Mouse (Mus musculus): ENCODE results near the gene Cadm4. TPM values are rescaled to one million over a fixed set of nuclear protein-coding genes. Genes with fewer than 3 reads are reported as not detected.

Cadm4 gene
- total and polyA plus RNA-seq, 3 experiments = 0.16 to 0.59 (median 0.36) TPM

- Histone ChIP-seq H3K27ac (ENCODE audit: insufficient read depth, low read depth) (peak within 1 kb of the TSS; percentile 63), H3K79me2 (replicated peaks; ENCODE audit: control insufficient read depth, extremely low read depth, insufficient read depth, poor library complexity, severe bottlenecking) (peaks cover 4% of the 10 kb centered on the region; the same call in 1 of the 2 replicates)
- dilution Hi-C loops (cut with MboI; ENCODE audit: extremely low pct_ligation_motif_present, extremely low pct_unique_long_range_greater_than_20kb, low sequenced_read_pairs) = no loop called here
- TF ChIP-seq MAZ (IDR thresholded peaks at IDR 0.05; ENCODE audit: low read depth, low read length) = 0 out of 2 replicates have a peak, but pooled peaks have one; percentile 34
- TF ChIP-seq IRF4 (IDR thresholded peaks at IDR 0.05; ENCODE audit: low read depth, low read length) = 0 out of 2 replicates have a peak, but pooled peaks have one; percentile 32
- peak; percentile 86 for TF ChIP-seq MXI1 (IDR thresholded peaks at IDR 0.05; ENCODE audit: low read depth, low read length)
- no peak for TF ChIP-seq CHD2 (IDR thresholded peaks at IDR 0.05; ENCODE audit: low read length)
- peak; percentile 96 for TF ChIP-seq HCFC1 (IDR thresholded peaks at IDR 0.05; ENCODE audit: low read depth, low read length)
- TF ChIP-seq USF1 (IDR thresholded peaks at IDR 0.05; ENCODE audit: low read depth, low read length) = no peak
- no peak for TF ChIP-seq UBTF (IDR thresholded peaks at IDR 0.05; ENCODE audit: low read depth, low read length)
- TF ChIP-seq MAX (IDR thresholded peaks at IDR 0.05; ENCODE audit: low read length) = peak; percentile 100
- TF ChIP-seq ZC3H11A (IDR thresholded peaks at IDR 0.05; ENCODE audit: low read depth, low read length) = no peak
- peak; percentile 51; the same call in 1 of the 2 replicates for TF ChIP-seq MYC (IDR thresholded peaks at IDR 0.05; ENCODE audit: low read depth, low read length)
- TF ChIP-seq ZMIZ1 (IDR thresholded peaks at IDR 0.05; ENCODE audit: low read depth, low read length) = no peak
- TF ChIP-seq POLR2AphosphoS2 (IDR thresholded peaks at IDR 0.05; ENCODE audit: low read depth, low read length) = 0 out of 2 replicates have a peak, but pooled peaks have one; percentile 71
- peak in 1 of 2 experiments; percentile 15; a peak in 1 of 4 replicates for TF ChIP-seq CTCF (conservative IDR thresholded peaks at IDR 0.05 in 1 of 2, IDR thresholded peaks at IDR 0.05 in 1 of 2; ENCODE audit: low read depth in 2 of 2, low read length in 2 of 2)
- 0 out of 2 replicates have a peak, but pooled peaks have one; percentile 33 for TF ChIP-seq TCF12 (IDR thresholded peaks at IDR 0.05; ENCODE audit: low read depth, low read length)
- TF ChIP-seq MAFK (IDR thresholded peaks at IDR 0.05; ENCODE audit: insufficient replicate concordance, low read length) = no peak
- TF ChIP-seq CHD1 (IDR thresholded peaks at IDR 0.05; ENCODE audit: low read depth, low read length) = no peak
- peak; percentile 93 for TF ChIP-seq ELF1 (IDR thresholded peaks at IDR 0.05; ENCODE audit: low read depth, low read length)
- no peak; the same call in 1 of the 2 replicates for TF ChIP-seq TBP (conservative IDR thresholded peaks at IDR 0.05; ENCODE audit: low read depth, low read length)
- TF ChIP-seq USF2 (conservative IDR thresholded peaks at IDR 0.05; ENCODE audit: low read depth, low read length) = no peak; the same call in 1 of the 2 replicates
- TF ChIP-seq EP300 (IDR thresholded peaks at IDR 0.05; ENCODE audit: low read length) = no peak
- no peak for TF ChIP-seq PAX5 (IDR thresholded peaks at IDR 0.05; ENCODE audit: low read length)
- peak; percentile 57 for TF ChIP-seq POLR2A (IDR thresholded peaks at IDR 0.05; ENCODE audit: low read depth, low read length)
- peak; percentile 89 for TF ChIP-seq SIN3A (IDR thresholded peaks at IDR 0.05; ENCODE audit: low read length)
- TF ChIP-seq E2F4 (IDR thresholded peaks at IDR 0.05; ENCODE audit: insufficient replicate concordance, low read depth, low read length) = no peak
- peak; percentile 64 for TF ChIP-seq NELFE (IDR thresholded peaks at IDR 0.05; ENCODE audit: low read depth, low read length)
- no peak for TF ChIP-seq RAD21 (IDR thresholded peaks at IDR 0.05; ENCODE audit: low read depth, low read length)
- no peak for TF ChIP-seq RCOR1 (conservative IDR thresholded peaks at IDR 0.05; ENCODE audit: low read depth, low read length)
- peak; percentile 28; the same call in 1 of the 2 replicates for TF ChIP-seq GABPA (IDR thresholded peaks at IDR 0.05; ENCODE audit: insufficient replicate concordance, low read depth, low read length)
- 0 out of 2 replicates have a peak, but pooled peaks have one; percentile 29 for TF ChIP-seq MEF2A (IDR thresholded peaks at IDR 0.05; ENCODE audit: borderline replicate concordance, low read depth, low read length)
- TF ChIP-seq JUND (conservative IDR thresholded peaks at IDR 0.05; ENCODE audit: low read depth, low read length) = no peak
- TF ChIP-seq JUN (IDR thresholded peaks at IDR 0.05; ENCODE audit: insufficient read depth, low read depth, low read length) = no peak
- TF ChIP-seq ETS1 (conservative IDR thresholded peaks at IDR 0.05; ENCODE audit: low read depth, low read length) = no peak; the same call in 1 of the 2 replicates
- no peak for TF ChIP-seq ZKSCAN1 (IDR thresholded peaks at IDR 0.05; ENCODE audit: borderline replicate concordance, low read depth, low read length)
- TF ChIP-seq SMC3 (IDR thresholded peaks at IDR 0.05; ENCODE audit: low read depth, low read length) = 0 out of 2 replicates have a peak, but pooled peaks have one; percentile 12
- TF ChIP-seq KAT2A (IDR thresholded peaks at IDR 0.05; ENCODE audit: insufficient replicate concordance, low read length) = peak; percentile 87; the same call in 1 of the 2 replicates
- TF ChIP-seq BHLHE40 (IDR thresholded peaks at IDR 0.05; ENCODE audit: low read depth, low read length) = peak; percentile 77
- no peak for TF ChIP-seq ZNF384 (IDR thresholded peaks at IDR 0.05; ENCODE audit: low read depth, low read length)
These were observed 48.5 kb downstream of the Cadm4 start, which contains the start of gene Irgq for GRCm38 (mm10) chr7:24530062-24530931. Irgq (plus strand) TSS chr7:24530689.

More at GRCm38 (mm10) chr7:24530062-24530931, 48.5 kb downstream of the Cadm4 start, which contains the start of gene Irgq:
- no peaks in the 10 kb centered on the region for H3K9me3 ChIP-seq (replicated peaks; ENCODE audit: low read length)
- no peaks in the 10 kb centered on the region for H3K27me3 ChIP-seq (replicated peaks)
- in situ Hi-C loops (cut with MboI; ENCODE audit: low pct_ligation_motif_present, low pct_unique_long_range_greater_than_20kb, low sequenced_read_pairs) = loop anchor here (5.0 to 10.0 kb wide), 3 partner anchors 37 to 115 kb away; no protein-coding TSS in a partner anchor
- H3K36me3 ChIP-seq (replicated peaks in 1 of 2; ENCODE audit: control insufficient read depth in 1 of 2, insufficient read depth in 1 of 2, low read length in 1 of 2) = peaks cover 18 to 25% of the 10 kb centered on the region in 2 experiments
- DNase-seq (ENCODE audit: extremely low read depth) = peak; percentile 99
- peak within 1 kb of the TSS; percentile 64 to 96 (median 75) for H3K4me3 ChIP-seq (replicated peaks in 1 of 3; ENCODE audit: low read depth in 2 of 3, low read length in 2 of 3, poor library complexity in 1 of 3)
- peaks cover 5 to 53% of the 10 kb centered on the region in 2 experiments for H3K4me1 ChIP-seq (ENCODE audit: control insufficient read depth in 1 of 2, insufficient read depth in 2 of 2)
- peak within 1 kb of the TSS; percentile 82 for H3K4me2 ChIP-seq (ENCODE audit: insufficient read depth, low read depth, poor library complexity, severe bottlenecking)
- peak within 1 kb of the TSS; percentile 92 for H3K9ac ChIP-seq (ENCODE audit: insufficient read depth, low read depth)
